Mouse (Mus musculus) small intestine, adult 2 months (tissue): ENCODE results near the gene Cdc42ep3. TPM values are rescaled to one million over a fixed set of nuclear protein-coding genes. Genes with fewer than 3 reads are reported as not detected.

Source experiments
- H3K27ac ChIP-seq: fragments of 200-500 bp; 2 replicates; pipeline ENCODE4 v1.5.1; 2012; ENCODE audit warnings: low read depth, low read length, control low read depth, inconsistent platforms; ENCODE audit not compliant: insufficient read depth
- H3K27me3 ChIP-seq: fragments of 200-500 bp; 2 replicates; pipeline ENCODE4 v1.6.1; 2012; ENCODE audit warnings: mild to moderate bottlenecking, moderate library complexity, low read length, inconsistent platforms; ENCODE audit not compliant: control insufficient read depth, insufficient read depth
- H3K36me3 ChIP-seq: fragments of 200-500 bp; 2 replicates; pipeline ENCODE4 v1.6.1; 2012; ENCODE audit warnings: mild to moderate bottlenecking, low read length, control low read depth, inconsistent platforms; ENCODE audit not compliant: control insufficient read depth, insufficient read depth
- H3K4me1 ChIP-seq: fragments of 200-500 bp; 2 replicates; pipeline ENCODE4 v1.6.1; 2012; ENCODE audit warnings: low read length, inconsistent platforms, mixed read lengths; ENCODE audit not compliant: control insufficient read depth, insufficient read depth, insufficient read length
- H3K4me3 ChIP-seq: fragments of 200-500 bp; 2 replicates; pipeline ENCODE4 v1.5.1; 2012; ENCODE audit warnings: low read depth, mild to moderate bottlenecking, control low read depth, inconsistent platforms, low read length, moderate library complexity
- CTCF ChIP-seq: fragments of 200-500 bp; IDR thresholded peaks from 2 replicates; pipeline ENCODE4 v1.5.1; 2012; ENCODE audit warnings: low read depth, mild to moderate bottlenecking, control low read depth, inconsistent platforms, low read length, moderate library complexity, mixed read lengths; ENCODE audit not compliant: insufficient replicate concordance, insufficient read length; ENCODE audit errors: extremely low read depth
- POLR2A ChIP-seq: fragments of 200-500 bp; IDR thresholded peaks from 2 replicates; pipeline ENCODE4 v1.6.1; 2012; ENCODE audit warnings: low read depth, mild to moderate bottlenecking, control low read depth, inconsistent platforms, low read length, moderate library complexity
- WGBS: fragments of 180-500 bp; shearing (Covaris S2); methylation state at CpG from one replicate; pipeline ENCODE4 v1.1.7; 2018; 5-methylcytosine and 5-hydroxymethylcytosine counted together
- polyA plus RNA-seq: library from polyadenylated mRNA; depleted of rRNA; stranded (reverse); fragments of >200 nt; gene quantifications from 2 replicates; pipeline ENCODE4 v1.2.3, GENCODE M21; 2012

Cdc42ep3 gene
- polyA plus RNA-seq, 1 experiment, result 4.4 TPM

DNA sequence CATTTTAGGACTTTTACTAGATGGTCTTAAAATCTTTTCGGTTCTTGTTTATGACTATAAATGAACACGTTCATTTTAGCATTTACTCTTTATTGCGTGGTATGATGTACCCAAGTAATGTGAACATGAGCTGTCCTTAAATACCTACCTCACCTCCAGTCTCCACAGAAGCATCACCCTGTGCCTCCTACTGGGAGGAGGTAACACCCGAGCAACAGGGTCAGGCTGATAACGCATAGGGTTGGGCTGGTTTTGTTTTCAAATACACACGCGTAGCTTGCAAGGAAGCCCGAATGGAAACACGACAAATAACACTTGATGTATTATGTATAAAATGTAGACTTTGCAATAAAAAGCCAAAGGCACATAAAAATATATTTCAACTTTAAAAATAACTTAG, 21.2 kb downstream of the Cdc42ep3 start:
- H3K27me3 ChIP-seq, result no peaks in the 10 kb centered on the region
- H3K27ac ChIP-seq, result no peak overlapping the region
- no peak overlapping the region for H3K4me3 ChIP-seq
- WGBS, result 79% methylated on average over 9 of the region's 9 CpGs
- peaks cover 4% of the 10 kb centered on the region; the same call in 1 of the 2 replicates for H3K36me3 ChIP-seq
- H3K4me1 ChIP-seq, result peaks cover 2% of the 10 kb centered on the region; the same call in 1 of the 2 replicates
- no peak for TF ChIP-seq CTCF
- no peak for TF ChIP-seq POLR2A

DNA sequence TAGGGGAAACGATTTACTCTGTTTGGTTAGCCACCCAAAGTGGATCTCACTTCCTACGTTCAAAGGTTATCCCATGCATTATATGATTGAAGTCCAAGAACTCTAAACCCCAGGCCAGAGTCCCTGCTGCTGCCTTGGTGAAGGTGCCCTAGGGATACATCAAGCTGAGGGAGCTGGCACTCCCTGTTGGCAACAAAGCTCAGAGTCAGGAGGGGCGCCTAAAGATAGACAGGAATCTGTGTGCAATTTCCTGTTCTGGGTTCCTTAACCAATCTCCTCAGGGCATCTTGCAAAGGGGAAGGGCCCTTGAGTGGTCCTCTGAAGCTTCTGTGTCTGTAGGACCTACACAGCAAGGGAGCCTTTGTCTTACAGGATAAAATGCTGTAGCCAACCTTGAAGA, 22.0 kb downstream of the Cdc42ep3 start:
- no peaks in the 10 kb centered on the region for H3K27me3 ChIP-seq
- 53% methylated on average over 3 of the region's 3 CpGs for WGBS
- TF ChIP-seq CTCF (no peak), POLR2A (no peak)
- H3K27ac ChIP-seq, result no peak overlapping the region
- H3K36me3 ChIP-seq, result peaks cover 4% of the 10 kb centered on the region; the same call in 1 of the 2 replicates
- H3K4me3 ChIP-seq, result no peak overlapping the region
- H3K4me1 ChIP-seq, result no peaks in the 10 kb centered on the region

DNA sequence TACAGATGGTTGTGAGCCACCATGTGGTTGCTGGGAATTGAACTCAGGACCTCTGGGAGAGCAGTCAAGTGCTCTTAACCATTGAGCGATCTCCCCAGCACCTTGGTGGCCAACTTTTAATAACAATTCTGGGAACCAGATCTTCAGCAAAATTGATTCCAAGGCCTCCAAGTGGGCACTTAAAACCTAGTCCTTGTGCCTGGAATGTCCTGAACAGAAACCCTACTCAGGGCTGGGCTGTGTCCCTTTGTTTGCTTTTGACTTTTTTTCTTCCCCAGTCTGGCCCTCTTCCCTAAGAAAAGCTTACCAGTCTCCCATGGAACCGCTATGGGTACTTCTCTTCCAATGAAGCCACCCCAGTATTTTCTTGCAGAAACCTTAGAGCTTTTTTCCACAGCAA, 24.5 kb downstream of the Cdc42ep3 start:
- no peaks in the 10 kb centered on the region for H3K27me3 ChIP-seq
- WGBS, result 85% methylated on average over 2 of the region's 2 CpGs
- no peak overlapping the region for H3K27ac ChIP-seq
- no peaks in the 10 kb centered on the region for H3K4me1 ChIP-seq
- H3K36me3 ChIP-seq, result peaks cover 4% of the 10 kb centered on the region; the same call in 1 of the 2 replicates
- TF ChIP-seq CTCF (no peak), POLR2A (no peak)
- H3K4me3 ChIP-seq, result no peak overlapping the region

DNA sequence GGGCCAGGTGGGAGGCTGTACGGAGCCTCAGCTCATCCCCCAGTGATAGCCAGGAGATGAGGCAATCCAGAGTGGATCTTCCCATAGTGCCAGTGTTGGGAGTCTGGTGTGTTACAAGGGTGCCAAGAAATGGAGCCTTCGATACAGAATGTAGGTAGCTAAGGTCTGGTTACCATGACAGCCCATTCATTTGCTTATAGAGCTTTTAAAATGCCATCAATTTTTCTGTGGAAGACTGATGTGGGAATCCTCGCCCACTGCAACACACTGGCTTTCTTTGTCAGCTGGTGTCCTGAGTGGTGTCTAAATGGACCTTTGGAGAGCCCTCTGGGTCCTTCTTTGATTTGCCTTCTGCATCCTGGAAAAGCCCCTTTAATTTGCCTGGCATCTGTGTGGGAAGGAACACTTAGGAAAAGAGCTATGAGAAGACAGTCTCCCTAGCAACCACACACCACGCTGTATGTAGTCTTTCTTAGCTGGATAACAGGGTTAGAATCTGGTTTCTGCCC, 28.0 kb downstream of the Cdc42ep3 start:
- Histone ChIP-seq H3K4me3 (no peak overlapping the region), H3K36me3 (no peaks in the 10 kb centered on the region), H3K27ac (no peak overlapping the region), H3K27me3 (no peaks in the 10 kb centered on the region), H3K4me1 (no peaks in the 10 kb centered on the region)
- TF ChIP-seq CTCF (no peak), POLR2A (no peak)
- WGBS, result 73% methylated on average over 4 of the region's 4 CpGs

DNA sequence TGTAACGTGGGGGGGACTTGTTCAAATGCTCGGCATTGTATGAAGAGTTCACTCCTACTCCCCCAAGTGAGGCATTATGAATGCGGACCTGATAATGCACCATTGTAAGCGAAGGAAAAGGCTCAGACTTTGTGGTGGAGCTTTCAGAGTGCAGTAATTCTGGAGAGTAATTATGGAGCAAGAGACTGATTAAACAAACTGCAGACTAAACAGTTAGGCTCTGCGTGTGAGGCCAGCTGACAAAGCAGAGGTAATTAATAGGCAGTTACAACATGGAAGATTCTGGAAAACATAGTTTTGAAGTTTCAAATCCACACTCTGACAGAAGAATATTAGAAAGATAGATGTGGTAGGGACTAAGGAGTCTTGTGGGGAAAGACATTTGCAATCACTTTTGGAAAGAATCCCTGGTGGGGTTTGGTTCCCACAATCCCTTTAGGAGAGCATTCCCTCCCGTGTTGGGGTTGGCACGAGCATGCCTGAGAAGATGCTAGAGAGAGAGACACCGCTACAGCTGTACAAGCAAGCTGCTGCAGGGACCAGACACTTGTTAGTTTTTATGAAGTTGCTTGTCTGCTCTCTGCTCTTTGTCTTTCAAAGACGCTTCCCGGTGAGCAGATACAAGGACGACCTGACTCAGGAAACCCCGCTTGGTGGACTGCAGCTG, 37.7 kb downstream of the Cdc42ep3 start:
- no peak overlapping the region for H3K4me3 ChIP-seq
- H3K27ac ChIP-seq, result no peak overlapping the region
- no peaks in the 10 kb centered on the region for H3K36me3 ChIP-seq
- 60% methylated on average over 12 of the region's 12 CpGs for WGBS
- no peaks in the 10 kb centered on the region for H3K27me3 ChIP-seq
- no peaks in the 10 kb centered on the region for H3K4me1 ChIP-seq
- no peak for TF ChIP-seq POLR2A
- no peak for TF ChIP-seq CTCF

DNA sequence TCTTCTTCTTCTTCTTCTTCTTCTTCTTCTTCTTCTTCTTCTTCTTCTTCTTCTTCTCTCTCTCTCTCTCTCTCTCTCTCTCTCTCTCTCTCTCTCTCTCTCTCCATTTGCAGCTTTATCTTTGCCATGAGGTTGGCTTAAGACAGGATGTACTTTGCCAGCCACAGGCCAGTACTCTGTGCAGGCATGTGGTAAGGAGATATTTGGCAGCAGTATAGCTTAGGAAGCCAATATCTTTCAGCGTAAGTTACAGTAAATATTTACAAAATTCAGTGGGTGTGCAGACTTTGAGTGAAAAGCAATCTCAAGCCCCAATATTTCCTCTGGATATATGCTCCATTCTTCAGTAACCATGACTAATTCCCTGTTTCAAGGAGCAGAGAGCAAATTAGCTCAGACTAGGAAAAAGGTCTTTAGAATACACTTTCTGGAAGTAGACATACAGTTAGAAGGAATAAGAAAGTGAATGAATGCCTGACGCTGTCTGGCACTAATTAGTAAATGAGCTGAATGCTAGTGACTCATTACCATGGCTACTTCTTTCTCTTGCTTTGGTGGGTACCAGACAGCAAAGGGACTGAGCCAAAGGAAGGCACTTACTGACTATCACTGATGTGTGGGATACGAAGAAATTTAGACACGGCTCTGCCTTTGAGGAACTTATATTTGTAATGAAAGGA, 39.3 kb downstream of the Cdc42ep3 start:
- H3K36me3 ChIP-seq, result no peaks in the 10 kb centered on the region
- TF ChIP-seq POLR2A (no peak), CTCF (no peak)
- no peaks in the 10 kb centered on the region for H3K27me3 ChIP-seq
- H3K4me1 ChIP-seq, result no peaks in the 10 kb centered on the region
- no peak overlapping the region for H3K4me3 ChIP-seq
- WGBS, result 86% methylated on average over 4 of the region's 4 CpGs
- no peak overlapping the region for H3K27ac ChIP-seq

DNA sequence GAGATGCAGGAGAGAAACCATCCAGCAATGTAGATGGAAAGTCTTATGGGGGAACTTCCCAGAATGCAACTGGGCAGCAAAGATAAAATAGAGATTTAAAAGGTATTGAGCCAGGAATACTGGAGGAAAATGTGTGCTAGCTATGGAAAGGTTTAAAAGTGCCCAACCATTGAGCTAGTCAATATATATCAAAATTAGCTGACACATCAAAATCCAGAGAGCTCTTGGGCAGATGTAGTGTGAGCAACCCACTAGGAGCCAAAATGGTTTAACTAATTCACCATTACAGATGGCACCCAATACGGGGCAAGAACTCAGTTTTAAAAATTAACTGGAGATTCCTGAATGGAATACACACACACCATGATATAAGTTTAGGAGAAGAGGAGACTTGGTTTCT, 44.4 kb downstream of the Cdc42ep3 start:
- 93% methylated on average over 1 of the region's 1 CpGs for WGBS
- H3K4me1 ChIP-seq, result no peaks in the 10 kb centered on the region
- TF ChIP-seq CTCF (no peak), POLR2A (no peak)
- no peak overlapping the region for H3K4me3 ChIP-seq
- no peaks in the 10 kb centered on the region for H3K27me3 ChIP-seq
- H3K27ac ChIP-seq, result no peak overlapping the region
- H3K36me3 ChIP-seq, result no peaks in the 10 kb centered on the region
